Mouse (Mus musculus) midbrain, embryonic 14.5 days (tissue): ENCODE measurements at regions not wholly inside any gene's neighbourhood (a gene's known extent, or its start where the extent isn't known, plus 50 kb on each side); places are given as distances from the start of the nearest gene placed in this dataset.
"Not testable (repeated sequence)": the region's sequence is repeated elsewhere in the genome, so short reads cannot be mapped to it uniquely, and the experiment has no call there.

Source experiments
- ATAC-seq: fragments of 200-750 bp; cut with Nextera tagmentation; 2 replicates; pipeline ENCODE4 v1.8.0; 2017; ENCODE audit warnings: moderate number of reproducible peaks, moderate library complexity; ENCODE audit not compliant: low FRiP score, low TSS enrichment
- DNase-seq: peaks from one replicate; pipeline ENCODE4 v3.0.0-alpha.2; 2015
- H3K27ac ChIP-seq: fragments of 300-500 bp; sonication (generic); replicated peaks from 2 replicates; pipeline ENCODE4 v1.5.1; 2014; ENCODE audit warnings: mild to moderate bottlenecking, low read depth, low read length, moderate library complexity
- H3K27me3 ChIP-seq: fragments of 300-500 bp; sonication (generic); 2 replicates; pipeline ENCODE4 v1.6.1; 2014; ENCODE audit warnings: low read length, control low read depth, mixed read lengths; ENCODE audit not compliant: control insufficient read depth, insufficient read depth
- H3K36me3 ChIP-seq: fragments of 300-500 bp; sonication (generic); 2 replicates; pipeline ENCODE4 v1.6.1; 2014; ENCODE audit warnings: low read length, control low read depth; ENCODE audit not compliant: control insufficient read depth, insufficient read depth
- H3K4me1 ChIP-seq: fragments of 300-500 bp; sonication (generic); 2 replicates; pipeline ENCODE4 v1.6.1; 2014; ENCODE audit warnings: mild to moderate bottlenecking, antibody characterized with exemption, low read length, control low read depth; ENCODE audit not compliant: control insufficient read depth, insufficient read depth
- H3K4me2 ChIP-seq: fragments of 300-500 bp; sonication (generic); 2 replicates; pipeline ENCODE4 v1.6.1; 2014; ENCODE audit warnings: mild to moderate bottlenecking, low read length, moderate library complexity
- H3K4me3 ChIP-seq: fragments of 300-500 bp; sonication (generic); replicated peaks from 2 replicates; pipeline ENCODE4 v1.5.1; 2014; ENCODE audit warnings: low read depth, low read length
- H3K9ac ChIP-seq: fragments of 300-500 bp; sonication (generic); replicated peaks from 2 replicates; pipeline ENCODE4 v1.6.1; 2014; ENCODE audit warnings: mild to moderate bottlenecking, low read length, moderate library complexity
- H3K9me3 ChIP-seq: fragments of 300-500 bp; sonication (generic); 2 replicates; pipeline ENCODE4 v1.6.1; 2016; ENCODE audit warnings: low read length, control low read depth, mixed read lengths; ENCODE audit not compliant: control insufficient read depth
- WGBS: fragments of 180-500 bp; shearing (Covaris S2); extraction: QIAGEN DNeasy Blood & Tissue Kit; methylation state at CpG from one replicate; pipeline ENCODE4 v1.1.7; 2014; 5-methylcytosine and 5-hydroxymethylcytosine counted together

GRCm38 (mm10) chr6:144919750-144920149 lies 138.0 kb upstream of the Sox5 start:
- no peak overlapping the region for H3K4me2 ChIP-seq
- H3K27ac ChIP-seq = no peak overlapping the region
- H3K4me1 ChIP-seq = no peaks in the 10 kb centered on the region
- no peaks in the 10 kb centered on the region for H3K27me3 ChIP-seq
- no peak overlapping the region for H3K9ac ChIP-seq
- DNase-seq (no peak), ATAC-seq (no peak)
- 72% methylated on average over 5 of the region's 5 CpGs for WGBS
- no peaks in the 10 kb centered on the region for H3K9me3 ChIP-seq
- no peaks in the 10 kb centered on the region for H3K36me3 ChIP-seq
- H3K4me3 ChIP-seq = no peak overlapping the region

DNA sequence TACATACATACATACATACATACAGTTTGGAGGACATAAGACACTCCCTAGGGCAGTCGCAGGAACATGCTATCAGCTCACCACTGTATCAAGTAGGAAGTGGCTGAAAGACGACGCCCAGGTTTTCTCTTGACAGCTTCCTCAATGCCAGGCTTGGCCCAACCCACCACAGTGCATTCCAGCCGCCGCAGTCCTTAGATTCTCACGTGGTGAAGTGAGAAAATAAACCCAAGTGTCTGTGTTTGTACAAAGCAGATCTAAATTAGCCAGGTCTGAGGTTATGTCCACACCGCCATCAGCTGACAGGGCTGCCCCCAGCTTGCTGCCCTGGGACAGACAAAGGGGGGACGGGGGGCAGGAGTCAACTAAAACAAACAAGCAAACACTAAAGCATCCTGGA lies 135.4 kb upstream of the Sox5 start:
- DNase-seq = no peak
- Histone ChIP-seq H3K36me3 (no peaks in the 10 kb centered on the region), H3K9me3 (no peaks in the 10 kb centered on the region), H3K9ac (no peak overlapping the region), H3K4me2 (no peak overlapping the region), H3K27me3 (no peaks in the 10 kb centered on the region), H3K4me3 (no peak overlapping the region), H3K27ac (no peak overlapping the region), H3K4me1 (no peaks in the 10 kb centered on the region)
- 65% methylated on average over 8 of the region's 8 CpGs for WGBS
- ATAC-seq = no peak

DNA sequence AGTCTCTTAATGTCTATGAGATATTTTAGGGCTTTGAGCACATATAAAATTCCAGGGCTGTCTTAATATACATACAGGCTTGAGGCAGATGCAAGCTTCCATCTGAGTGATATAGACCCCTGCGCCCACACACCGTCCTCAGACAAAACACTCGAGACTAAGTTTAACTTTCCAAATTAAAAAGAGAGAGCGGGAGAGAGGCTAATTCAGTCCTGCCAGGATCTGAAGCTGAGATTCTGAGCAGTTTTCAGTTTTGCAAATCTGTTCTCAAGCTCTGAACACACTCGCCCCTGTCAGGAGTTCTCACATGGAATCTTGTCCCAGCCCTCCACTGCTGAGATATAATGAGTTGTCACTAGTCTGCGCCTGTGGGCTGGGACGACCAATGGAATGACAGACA lies 130.0 kb upstream of the Sox5 start:
- no peak for ATAC-seq
- Histone ChIP-seq H3K36me3 (no peaks in the 10 kb centered on the region), H3K4me2 (no peak overlapping the region), H3K4me1 (no peaks in the 10 kb centered on the region), H3K9me3 (no peaks in the 10 kb centered on the region), H3K27ac (no peak overlapping the region), H3K9ac (no peak overlapping the region), H3K27me3 (no peaks in the 10 kb centered on the region), H3K4me3 (no peak overlapping the region)
- WGBS = 74% methylated on average over 7 of the region's 7 CpGs
- no peak for DNase-seq

DNA sequence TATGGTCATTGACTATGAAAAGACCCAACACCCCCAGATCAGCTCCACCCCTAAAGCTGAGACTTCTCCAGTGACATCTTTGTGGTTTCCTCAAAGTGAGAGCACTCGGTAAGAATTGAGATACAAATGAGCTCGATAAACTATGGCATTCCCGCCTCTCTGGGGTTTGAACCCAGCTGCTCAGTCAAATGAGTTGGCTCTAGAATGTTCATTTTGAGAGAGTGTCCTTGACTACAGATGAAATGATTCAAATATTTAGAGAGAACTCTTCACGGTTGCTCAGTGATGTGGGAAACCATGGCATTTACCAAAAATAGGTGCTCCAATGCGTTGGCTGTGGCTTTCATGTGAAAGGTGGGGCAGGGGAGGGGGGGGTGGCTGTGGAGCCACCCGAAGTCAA lies 128.6 kb upstream of the Sox5 start:
- ATAC-seq (no peak), DNase-seq (no peak)
- Histone ChIP-seq H3K4me3 (no peak overlapping the region), H3K36me3 (no peaks in the 10 kb centered on the region), H3K4me1 (no peaks in the 10 kb centered on the region), H3K27me3 (no peaks in the 10 kb centered on the region), H3K4me2 (no peak overlapping the region), H3K27ac (no peak overlapping the region), H3K9me3 (no peaks in the 10 kb centered on the region), H3K9ac (no peak overlapping the region)
- 87% methylated on average over 6 of the region's 6 CpGs for WGBS

- H3K9me3 ChIP-seq = no peaks in the 10 kb centered on the region
- 93% methylated on average over 11 of the region's 11 CpGs for WGBS
These were observed 126.9 kb upstream of the Sox5 start for GRCm38 (mm10) chr6:144908646-144909045.

GRCm38 (mm10) chr6:144903156-144903555 lies 121.4 kb upstream of the Sox5 start:
- Histone ChIP-seq H3K27ac (no peak overlapping the region), H3K9me3 (no peaks in the 10 kb centered on the region), H3K9ac (no peak overlapping the region), H3K27me3 (no peaks in the 10 kb centered on the region), H3K4me1 (no peaks in the 10 kb centered on the region; the same call in 1 of the 2 replicates), H3K36me3 (no peaks in the 10 kb centered on the region), H3K4me3 (no peak overlapping the region), H3K4me2 (no peak overlapping the region)
- no peak for DNase-seq
- no peak for ATAC-seq
- 50% methylated on average over 10 of the region's 10 CpGs for WGBS

More at GRCm38 (mm10) chr6:144908646-144909045, 126.9 kb upstream of the Sox5 start:
- H3K4me3 ChIP-seq = no peak overlapping the region
- H3K27ac ChIP-seq = no peak overlapping the region
- H3K27me3 ChIP-seq = no peaks in the 10 kb centered on the region
- ATAC-seq = no peak
- no peak for DNase-seq
- no peak overlapping the region for H3K4me2 ChIP-seq
- H3K36me3 ChIP-seq = no peaks in the 10 kb centered on the region
- no peaks in the 10 kb centered on the region for H3K4me1 ChIP-seq
- H3K9ac ChIP-seq = no peak overlapping the region

GRCm38 (mm10) chr6:144902267-144902995 lies 120.7 kb upstream of the Sox5 start:
- H3K36me3 ChIP-seq = no peaks in the 10 kb centered on the region
- 77% methylated on average over 20 of the region's 20 CpGs for WGBS
- H3K9ac ChIP-seq = no peak overlapping the region
- H3K9me3 ChIP-seq = no peaks in the 10 kb centered on the region
- H3K27me3 ChIP-seq = no peaks in the 10 kb centered on the region
- H3K4me3 ChIP-seq = no peak overlapping the region
- ATAC-seq = no peak
- no peak for DNase-seq
- no peak overlapping the region for H3K27ac ChIP-seq
- no peak overlapping the region for H3K4me2 ChIP-seq
- no peaks in the 10 kb centered on the region; the same call in 1 of the 2 replicates for H3K4me1 ChIP-seq

DNA sequence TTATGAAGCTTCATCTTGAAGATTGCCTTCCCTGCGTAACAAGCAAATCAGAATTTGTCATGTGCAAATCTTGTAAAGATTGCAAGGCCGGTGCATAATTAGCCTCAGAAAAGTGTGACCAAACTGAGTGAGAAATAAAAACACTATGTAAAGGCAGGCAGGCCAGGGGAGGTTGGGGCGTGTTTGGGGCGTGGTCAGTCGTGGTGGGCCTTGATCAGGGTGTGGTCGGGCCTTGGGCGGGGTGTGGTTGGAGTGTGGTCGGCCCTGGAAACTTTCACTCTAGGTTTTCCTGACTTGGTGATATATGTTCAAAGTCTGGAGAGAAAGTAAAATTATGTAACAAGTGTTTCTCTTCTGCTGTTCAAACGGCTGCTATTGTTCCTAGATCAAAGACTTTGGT lies 120.0 kb upstream of the Sox5 start:
- DNase-seq = no peak
- no peak for ATAC-seq
- Histone ChIP-seq H3K9ac (no peak overlapping the region), H3K4me3 (no peak overlapping the region), H3K36me3 (no peaks in the 10 kb centered on the region), H3K27ac (no peak overlapping the region), H3K4me2 (no peak overlapping the region), H3K9me3 (no peaks in the 10 kb centered on the region), H3K27me3 (no peaks in the 10 kb centered on the region), H3K4me1 (no peaks in the 10 kb centered on the region; the same call in 1 of the 2 replicates)
- 85% methylated on average over 9 of the region's 9 CpGs for WGBS

DNA sequence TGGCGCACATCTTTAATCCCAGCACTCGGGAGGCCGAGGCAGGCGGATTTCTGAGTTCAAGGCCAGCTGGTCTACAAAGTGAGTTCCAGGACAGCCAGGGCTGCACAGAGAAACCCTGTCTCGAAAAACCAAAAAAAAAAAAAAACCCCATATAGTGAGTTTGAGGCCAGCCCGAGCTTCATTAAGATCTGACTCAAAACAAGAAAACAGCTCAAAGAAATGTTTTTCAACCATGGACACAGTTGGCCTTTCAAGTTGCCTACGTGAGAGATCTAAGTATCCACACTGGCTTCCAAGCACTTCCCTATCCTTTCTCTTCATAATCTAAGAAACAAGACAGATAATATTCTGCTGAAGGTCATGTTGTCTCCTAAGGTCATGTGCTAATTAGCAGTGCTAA lies 119.1 kb upstream of the Sox5 start:
- ATAC-seq, H3K36me3 ChIP-seq, H3K9ac ChIP-seq, H3K27me3 ChIP-seq, H3K4me1 ChIP-seq, DNase-seq, H3K27ac ChIP-seq, H3K4me2 ChIP-seq, H3K4me3 ChIP-seq, H3K9me3 ChIP-seq: not testable (repeated sequence)
- 90% methylated on average over 7 of the region's 7 CpGs for WGBS
